Mouse (Mus musculus) heart, postnatal 0 days (tissue): ENCODE measurements around the gene Kat6b. TPM values are rescaled to one million over a fixed set of nuclear protein-coding genes. Genes with fewer than 3 reads are reported as not detected.

Experiments
- ATAC-seq: fragments of 200-750 bp; cut with Nextera tagmentation; 2 replicates; pipeline ENCODE4 v1.8.0; 2017; ENCODE audit warnings: low read depth, moderate number of reproducible peaks, moderate library complexity; ENCODE audit not compliant: insufficient read depth
- DNase-seq: peaks from one replicate; pipeline ENCODE4 v3.0.0-alpha.2; 2016; ENCODE audit warnings: low spot score
- H3K27ac ChIP-seq: fragments of 300-500 bp; sonication (generic); 2 replicates; pipeline ENCODE4 v1.5.1; 2014; ENCODE audit warnings: low read depth, mild to moderate bottlenecking
- H3K27me3 ChIP-seq: fragments of 300-500 bp; sonication (generic); 2 replicates; pipeline ENCODE4 v1.6.1; 2014; ENCODE audit warnings: low read length, mixed read lengths; ENCODE audit not compliant: control insufficient read depth, insufficient read depth
- H3K36me3 ChIP-seq: fragments of 300-500 bp; sonication (generic); replicated peaks from 2 replicates; pipeline ENCODE4 v1.6.1; 2014; ENCODE audit warnings: low read length, mixed read lengths; ENCODE audit not compliant: control insufficient read depth, insufficient read depth
- H3K4me1 ChIP-seq: fragments of 300-500 bp; sonication (generic); 2 replicates; pipeline ENCODE4 v1.6.1; 2014; ENCODE audit warnings: antibody characterized with exemption; ENCODE audit not compliant: control insufficient read depth, insufficient read depth
- H3K4me2 ChIP-seq: fragments of 300-500 bp; sonication (generic); 2 replicates; pipeline ENCODE4 v1.6.1; 2014; ENCODE audit warnings: low read depth, mild to moderate bottlenecking, low read length, moderate library complexity
- H3K4me3 ChIP-seq: fragments of 300-500 bp; sonication (generic); 2 replicates; pipeline ENCODE4 v1.5.1; 2014; ENCODE audit warnings: low read depth, low read length
- H3K9ac ChIP-seq: fragments of 300-500 bp; sonication (generic); replicated peaks from 2 replicates; pipeline ENCODE4 v1.6.1; 2014; ENCODE audit warnings: low read depth, low read length, mixed read lengths
- H3K9me3 ChIP-seq: fragments of 300-500 bp; sonication (generic); replicated peaks from 2 replicates; pipeline ENCODE4 v1.6.1; 2016; ENCODE audit warnings: low read length; ENCODE audit not compliant: control insufficient read depth
- CTCF ChIP-seq: IDR thresholded peaks from 2 replicates; pipeline ENCODE4 v1.5.1; 2016; ENCODE audit warnings: antibody characterized with exemption, control low read depth, low read depth
- EP300 ChIP-seq: IDR thresholded peaks from 2 replicates; pipeline ENCODE4 v1.6.1; 2016; ENCODE audit warnings: antibody characterized with exemption, low read depth
- WGBS: fragments of 180-500 bp; shearing (Covaris S2); extraction: QIAGEN DNeasy Blood & Tissue Kit; methylation state at CpG from one replicate; pipeline ENCODE4 v1.1.7; 2014; 5-methylcytosine and 5-hydroxymethylcytosine counted together
- polyA plus RNA-seq: library from polyadenylated mRNA; unstranded; fragments of >200 nt; fragmentation: Nextera tagmentation; extraction: Ambion mirVana; gene quantifications from 2 replicates; pipeline ENCODE4 v1.2.1, GENCODE M21; 2015
- total RNA-seq: library from RNA; depleted of rRNA; stranded (reverse); fragments of >200 nt; gene quantifications from 2 replicates; pipeline ENCODE4 v1.2.3, GENCODE M21; 2014; ENCODE audit warnings: low replicate concordance

The Kat6b gene
- total and polyA plus RNA-seq, 2 experiments from 2014 or later: 5.4 to 52.9 TPM

DNA sequence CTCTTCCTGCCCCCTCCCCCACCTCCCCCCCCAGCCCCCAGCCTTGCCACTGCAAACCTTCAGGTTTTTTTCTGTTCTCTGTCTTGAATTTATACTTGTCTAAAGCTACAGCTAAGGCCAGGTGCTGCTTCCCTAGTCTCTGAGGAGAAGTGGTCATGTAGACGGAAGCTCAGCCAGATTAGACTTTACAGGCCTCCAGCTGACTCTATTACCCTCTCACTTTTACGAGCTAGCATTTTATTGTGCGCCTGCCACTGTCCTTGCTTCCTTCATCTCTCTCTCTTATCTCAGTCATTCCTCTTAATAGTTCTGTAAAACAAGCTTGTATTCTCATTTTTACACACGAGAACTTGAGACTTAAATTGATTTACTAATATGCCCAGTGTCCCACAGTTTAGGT, 23.8 kb downstream of the Kat6b start:
- H3K27ac ChIP-seq: no peak overlapping the region
- no peak for DNase-seq
- no peaks in the 10 kb centered on the region for H3K9me3 ChIP-seq
- no peak overlapping the region for H3K4me2 ChIP-seq
- ATAC-seq: no peak
- WGBS: 52% methylated on average over 4 of the region's 4 CpGs
- no peak overlapping the region for H3K4me3 ChIP-seq
- H3K4me1 ChIP-seq: peaks cover 25% of the 10 kb centered on the region; the same call in 1 of the 2 replicates
- 0 out of 2 replicates have a peak, but pooled peaks cover 4% of the 10 kb centered on the region for H3K36me3 ChIP-seq
- TF ChIP-seq CTCF (no peak), EP300 (no peak)
- H3K9ac ChIP-seq: no peak overlapping the region
- H3K27me3 ChIP-seq: no peaks in the 10 kb centered on the region

DNA sequence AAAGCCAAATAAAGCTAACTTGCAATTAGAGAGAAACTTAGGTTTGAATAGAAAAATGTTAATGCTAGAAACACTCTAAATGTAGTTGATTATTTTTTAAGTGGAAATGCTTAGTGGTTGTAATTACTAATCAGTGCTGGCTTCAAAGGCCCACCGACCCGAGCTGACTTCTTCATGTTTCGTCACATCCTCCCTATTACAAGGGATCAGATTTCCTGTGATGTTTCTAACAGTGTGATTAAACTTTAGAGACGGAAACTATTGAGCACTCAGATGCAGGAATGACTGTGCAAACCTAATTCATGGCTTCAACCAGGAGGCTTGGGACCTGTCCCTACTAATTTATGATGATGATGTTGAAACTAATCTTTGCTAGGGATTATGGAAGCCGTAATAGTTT, 25.8 kb downstream of the Kat6b start:
- TF ChIP-seq EP300: no peak
- no peak for TF ChIP-seq CTCF
- H3K36me3 ChIP-seq: 0 out of 2 replicates have a peak, but pooled peaks cover 4% of the 10 kb centered on the region
- H3K4me2 ChIP-seq: no peak overlapping the region
- no peak overlapping the region for H3K4me3 ChIP-seq
- no peaks in the 10 kb centered on the region for H3K27me3 ChIP-seq
- H3K27ac ChIP-seq: no peak overlapping the region
- no peak for ATAC-seq
- peaks cover 30% of the 10 kb centered on the region; the same call in 1 of the 2 replicates for H3K4me1 ChIP-seq
- H3K9ac ChIP-seq: no peak overlapping the region
- H3K9me3 ChIP-seq: no peaks in the 10 kb centered on the region
- no peak for DNase-seq
- WGBS: 73% methylated on average over 5 of the region's 5 CpGs

DNA sequence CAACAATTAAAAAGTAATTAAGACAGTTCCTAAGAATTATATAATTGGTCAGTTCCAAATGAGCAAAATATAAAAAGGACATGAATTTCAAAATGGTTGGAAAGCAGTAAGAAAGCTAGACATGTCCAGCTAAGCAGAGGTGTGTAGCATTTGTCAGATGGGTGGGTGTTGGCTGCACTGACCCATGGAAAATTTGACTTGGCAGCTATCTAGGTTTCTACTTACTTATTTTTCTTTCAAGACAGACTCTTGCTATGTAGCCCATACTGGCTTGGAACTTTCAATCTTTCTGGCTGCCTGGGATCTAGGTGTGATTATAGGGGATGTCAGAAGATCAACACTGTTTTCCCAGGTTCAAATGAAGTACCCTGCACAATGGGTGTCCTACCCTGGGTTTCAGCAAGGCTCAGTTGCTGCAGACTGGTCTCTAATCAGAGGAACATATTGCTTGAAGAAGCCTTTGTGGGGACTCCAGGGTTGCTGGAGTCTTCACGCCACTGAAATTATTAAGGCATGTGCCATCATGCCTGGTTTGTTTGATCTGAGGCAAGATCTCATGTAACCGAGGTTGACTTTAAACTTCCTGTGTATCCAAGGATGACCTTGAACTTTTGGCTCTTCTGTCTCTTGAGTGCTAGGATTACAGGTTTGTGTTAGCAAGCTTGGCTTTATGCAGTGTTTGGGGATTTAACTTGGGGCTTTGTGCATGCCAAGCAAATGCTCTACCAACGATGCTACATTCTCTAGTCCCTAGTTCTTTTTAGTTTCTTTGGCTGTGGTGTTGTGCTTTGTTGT, 28.1 kb downstream of the Kat6b start:
- no peak overlapping the region for H3K9ac ChIP-seq
- H3K27ac ChIP-seq: no peak overlapping the region
- H3K4me2 ChIP-seq: no peak overlapping the region
- ATAC-seq (no peak), DNase-seq (no peak)
- H3K4me3 ChIP-seq: no peak overlapping the region
- H3K4me1 ChIP-seq: 0 out of 2 replicates have a peak, but pooled peaks cover 19% of the 10 kb centered on the region
- 59% methylated on average over 3 of the region's 3 CpGs for WGBS
- H3K36me3 ChIP-seq: 0 out of 2 replicates have a peak, but pooled peaks cover 4% of the 10 kb centered on the region
- no peaks in the 10 kb centered on the region for H3K9me3 ChIP-seq
- no peaks in the 10 kb centered on the region for H3K27me3 ChIP-seq
- TF ChIP-seq EP300: no peak
- no peak for TF ChIP-seq CTCF

DNA sequence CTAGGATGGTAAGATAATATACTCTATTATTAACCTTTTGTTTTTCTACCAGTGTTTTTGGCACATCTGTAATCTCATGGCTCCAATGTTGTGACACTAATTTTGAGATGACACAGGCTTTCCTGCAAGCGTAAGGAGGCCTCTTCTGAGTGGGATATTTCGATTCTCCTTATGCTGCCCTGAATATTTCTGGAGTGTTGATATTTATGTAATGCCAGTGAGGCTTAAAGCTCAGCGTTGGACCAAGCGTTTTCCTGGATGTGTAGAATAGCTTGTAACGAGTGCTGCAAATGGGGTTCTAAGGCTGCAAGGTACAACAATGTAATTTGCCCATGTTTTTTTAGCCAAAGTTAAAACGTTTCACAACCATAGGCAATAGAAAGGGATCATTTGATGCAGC, 30.2 kb downstream of the Kat6b start:
- H3K4me1 ChIP-seq: 0 out of 2 replicates have a peak, but pooled peaks cover 14% of the 10 kb centered on the region
- WGBS: 47% methylated on average over 6 of the region's 6 CpGs
- H3K27ac ChIP-seq: 0 out of 2 replicates have a peak overlapping the region, but pooled peaks have one; percentile 35

DNA sequence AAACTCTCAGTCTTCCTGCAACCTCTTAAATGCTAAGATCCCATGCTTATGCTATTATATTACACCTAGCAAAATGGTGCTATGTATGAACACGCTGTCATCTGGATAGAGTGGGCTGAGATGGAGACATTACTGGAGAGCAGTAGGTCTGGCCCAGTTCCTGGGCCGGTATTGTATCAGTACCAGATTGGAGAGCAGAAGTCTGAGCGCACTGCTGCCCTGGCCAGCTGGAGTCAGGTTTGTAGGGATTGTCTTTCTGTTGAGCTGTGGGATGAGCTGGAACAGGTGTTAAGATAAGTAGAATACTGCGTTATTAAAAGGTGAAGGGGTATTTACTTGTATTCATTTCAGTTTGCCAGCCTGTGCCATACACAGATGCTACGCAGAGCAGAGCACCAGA, 34.3 kb downstream of the Kat6b start:
- 86% methylated on average over 5 of the region's 5 CpGs for WGBS
- no peak overlapping the region for H3K4me2 ChIP-seq
- no peak overlapping the region for H3K9ac ChIP-seq
- no peak overlapping the region for H3K27ac ChIP-seq
- H3K27me3 ChIP-seq: no peaks in the 10 kb centered on the region
- H3K36me3 ChIP-seq: peaks cover 27% of the 10 kb centered on the region
- H3K9me3 ChIP-seq: no peaks in the 10 kb centered on the region
- TF ChIP-seq EP300 (no peak), CTCF (no peak)
- ATAC-seq (no peak), DNase-seq (no peak)
- peaks cover 22% of the 10 kb centered on the region; the same call in 1 of the 2 replicates for H3K4me1 ChIP-seq
- H3K4me3 ChIP-seq: no peak overlapping the region

More for the DNA sequence above, 30.2 kb downstream of the Kat6b start:
- no peak for ATAC-seq
- H3K4me3 ChIP-seq: no peak overlapping the region
- H3K27me3 ChIP-seq: no peaks in the 10 kb centered on the region
- H3K36me3 ChIP-seq: 0 out of 2 replicates have a peak, but pooled peaks cover 4% of the 10 kb centered on the region
- no peak for TF ChIP-seq EP300
- no peak for TF ChIP-seq CTCF
- DNase-seq: no peak
- no peak overlapping the region for H3K9ac ChIP-seq
- no peaks in the 10 kb centered on the region for H3K9me3 ChIP-seq
- no peak overlapping the region for H3K4me2 ChIP-seq
